Mouse (Mus musculus) thymus, postnatal 4 days (tissue): ENCODE results near the gene Rhbg.

Experiments
- DNase-seq: peaks from one replicate; pipeline ENCODE4 v3.0.0; 2021

Rhbg gene

DNA sequence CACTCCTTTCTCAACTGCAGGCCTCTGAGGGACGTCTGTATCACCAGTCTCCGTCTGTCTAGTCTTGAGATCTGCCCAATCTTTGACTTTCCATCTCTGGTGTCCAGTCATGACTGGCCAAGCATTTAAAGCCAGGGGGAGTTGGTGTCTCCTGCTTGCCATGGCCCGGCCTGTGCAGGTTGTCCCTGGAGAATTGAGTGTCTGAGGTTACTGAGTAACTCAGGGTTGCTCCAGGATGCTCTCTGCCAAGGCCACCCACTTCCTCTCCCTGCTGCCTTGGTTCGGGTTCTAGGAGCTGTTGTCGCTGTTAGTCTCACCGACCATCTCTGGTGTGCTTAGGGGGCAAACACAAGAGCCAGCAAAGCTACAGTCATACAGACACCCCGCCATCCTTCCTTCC is 1.9 kb upstream of the Rhbg start:
- DNase-seq = no peak

DNA sequence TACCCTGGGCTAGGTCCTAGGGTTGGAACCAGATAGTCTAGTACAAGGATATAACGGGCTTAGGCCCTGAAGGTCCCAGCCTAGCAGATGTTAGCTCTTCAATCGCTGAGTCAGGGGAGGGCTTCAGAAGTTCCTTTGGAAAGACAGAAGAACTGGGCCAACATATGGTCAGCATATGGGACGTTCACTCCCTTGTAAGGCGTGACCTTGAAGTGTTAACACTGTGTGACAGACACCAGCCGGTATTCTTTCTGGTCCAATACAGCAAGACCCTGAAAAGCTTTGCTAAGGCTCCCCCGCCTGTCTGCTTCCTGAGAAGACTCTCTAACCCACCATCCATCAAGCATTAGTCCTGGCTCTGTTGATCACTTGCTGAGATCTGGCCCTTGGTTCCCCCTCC is 1.4 kb upstream of the Rhbg start:
- no peak for DNase-seq

DNA sequence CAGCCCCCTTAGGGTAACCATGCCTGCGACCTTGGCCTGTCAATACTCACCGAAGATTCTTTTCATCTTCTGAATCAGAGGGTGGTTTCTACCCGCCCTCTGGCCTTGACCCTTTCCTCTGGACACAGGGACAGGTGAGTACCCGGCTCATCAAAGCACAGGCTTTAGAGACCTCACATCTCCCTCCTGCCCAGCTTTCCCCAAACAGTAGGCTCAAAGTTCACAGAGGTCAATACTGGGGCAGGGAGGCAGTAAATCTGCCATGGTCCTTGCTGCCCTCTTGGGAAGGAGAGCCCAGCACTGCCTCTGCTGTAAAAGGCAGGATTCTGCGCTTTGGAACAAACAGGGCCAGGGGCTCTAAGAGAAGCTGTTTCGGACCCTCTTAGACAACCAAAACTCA is 1.8 kb downstream of the Rhbg start:
- no peak for DNase-seq

DNA sequence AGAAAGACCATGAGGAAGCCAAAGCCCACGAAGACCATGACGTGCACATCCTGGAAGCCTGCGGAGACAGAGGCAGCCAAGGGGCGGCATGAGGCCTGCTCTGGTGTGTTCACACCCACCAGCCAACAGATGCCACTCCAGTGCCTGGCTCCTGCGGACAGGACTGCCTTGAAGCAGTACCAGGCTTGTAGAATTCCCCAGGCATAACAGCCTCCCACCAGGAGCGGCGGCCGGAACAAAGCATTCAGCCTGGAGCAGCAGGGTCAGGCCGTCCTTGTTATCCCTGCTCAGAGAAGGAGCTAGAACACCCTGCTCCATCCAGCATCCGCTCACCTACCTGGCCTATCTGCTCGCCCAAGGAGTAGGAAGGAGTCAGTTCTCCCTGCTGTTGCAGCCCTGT is 6.1 kb downstream of the Rhbg start:
- no peak for DNase-seq

DNA sequence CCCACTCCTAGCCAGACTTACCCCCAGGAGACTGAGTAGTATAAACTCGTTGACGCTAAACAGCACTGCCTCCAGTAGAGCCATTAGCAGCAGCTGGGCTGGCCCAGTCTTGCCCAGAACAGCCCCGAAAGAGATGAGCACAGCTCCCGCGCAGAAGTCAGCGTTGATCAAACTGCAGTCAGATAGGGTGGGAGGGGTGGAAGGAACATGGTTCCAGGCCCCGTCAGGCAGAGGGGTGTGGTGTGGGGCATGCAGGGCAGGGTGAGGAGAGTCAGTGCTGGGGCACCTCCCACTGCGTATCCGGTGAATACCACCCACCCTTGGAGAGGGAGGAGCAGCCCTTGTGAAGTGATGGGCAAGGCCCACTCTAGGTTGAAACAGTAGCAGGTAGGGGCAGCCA is 6.8 kb downstream of the Rhbg start:
- no peak for DNase-seq

DNA sequence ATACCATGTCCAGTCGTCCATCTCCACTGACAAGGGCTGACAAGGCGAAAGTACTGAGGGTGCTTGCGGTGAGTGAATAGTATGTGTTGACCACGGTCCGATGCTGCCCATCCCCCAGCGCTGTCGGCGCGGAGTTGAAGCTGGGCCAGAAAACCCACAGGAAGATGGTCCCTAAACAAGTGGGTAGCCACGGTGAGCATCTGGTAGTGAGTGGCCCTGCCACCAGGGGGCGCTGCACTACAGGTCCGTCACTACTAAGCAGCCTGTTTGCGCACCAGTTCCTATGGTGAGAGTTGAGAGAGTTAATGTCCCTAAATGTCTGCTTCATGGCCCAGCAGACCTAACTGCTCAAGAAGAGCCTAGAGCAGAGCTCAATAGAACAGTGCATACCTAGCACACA is 8.7 kb downstream of the Rhbg start:
- DNase-seq = peak; percentile 92

DNA sequence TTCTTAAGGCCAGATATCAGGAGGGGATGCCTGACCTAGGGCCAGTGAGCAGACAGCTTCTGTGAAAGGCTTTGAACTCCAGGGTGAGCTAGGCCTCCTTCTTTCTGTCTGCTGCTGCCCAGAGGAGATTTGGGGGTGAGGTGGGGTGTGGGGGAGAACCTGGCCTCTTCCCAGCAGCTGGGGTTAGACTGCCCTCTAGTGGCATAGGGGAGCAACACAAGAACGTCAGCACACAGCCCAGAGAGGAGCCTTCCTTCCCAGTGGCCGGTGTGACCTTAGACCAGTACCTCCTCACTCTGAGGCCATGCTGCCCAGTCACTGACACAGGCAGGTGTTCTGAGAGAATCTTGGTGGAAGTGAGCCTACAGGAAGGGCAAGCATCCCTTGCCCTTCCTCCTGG is 10.4 kb downstream of the Rhbg start:
- DNase-seq = peak; percentile 76

DNA sequence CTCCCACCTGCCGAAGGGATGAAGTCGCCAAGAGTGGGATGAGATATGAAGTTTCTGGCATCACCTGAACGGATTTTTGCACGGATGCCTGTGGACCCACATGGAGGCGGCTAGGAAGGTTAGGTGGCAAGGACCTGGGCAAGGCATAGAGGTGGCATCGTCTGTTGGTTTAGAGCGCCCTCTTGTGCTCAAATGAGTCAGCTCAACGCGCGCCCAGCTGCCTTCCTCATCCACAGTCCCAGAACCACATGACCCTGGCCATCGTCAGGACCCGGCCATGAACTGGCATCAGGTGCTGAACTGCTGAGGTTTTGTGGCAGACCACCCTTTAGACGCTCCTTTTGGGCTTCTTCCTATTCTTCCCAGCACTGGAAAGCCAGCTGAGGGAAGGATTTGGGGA is 12.0 kb downstream of the Rhbg start:
- DNase-seq = peak; percentile 84

DNA sequence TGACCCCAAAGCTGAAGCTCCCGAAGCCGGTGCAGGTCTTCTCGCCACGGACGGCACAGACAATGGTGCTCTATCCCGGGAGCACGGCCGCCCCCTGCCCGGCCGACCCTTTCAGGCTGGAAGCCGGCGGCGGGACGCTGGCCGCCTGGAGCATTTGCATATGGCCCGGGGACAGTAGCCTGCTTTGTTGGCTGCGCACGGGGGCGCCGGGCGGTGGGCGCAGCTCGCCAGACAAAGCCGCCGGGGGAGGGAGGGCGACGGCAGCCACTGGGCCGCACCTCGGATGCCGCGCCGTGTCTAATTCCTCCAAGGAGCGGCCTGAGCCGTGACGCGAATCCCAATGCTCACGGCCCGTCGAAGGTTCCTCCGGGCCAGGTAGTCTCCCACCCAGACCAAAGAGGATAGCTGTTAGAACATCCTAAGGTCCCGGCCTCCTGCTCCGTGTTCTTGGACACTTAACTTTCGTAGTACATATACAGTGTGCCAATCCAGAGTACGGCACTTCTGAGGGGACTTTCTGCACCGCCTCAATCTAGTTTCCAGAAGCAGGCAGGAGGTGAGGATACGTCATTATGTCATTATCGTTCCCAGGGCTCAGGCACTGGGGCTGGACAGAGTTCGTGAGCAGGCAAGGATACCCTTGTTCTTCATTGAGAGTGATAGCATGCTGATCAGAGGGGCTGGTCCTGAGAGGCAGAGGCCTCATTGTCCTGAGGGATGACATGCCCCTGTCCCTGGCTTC is 13.3 kb downstream of the Rhbg start:
- no peak for DNase-seq

DNA sequence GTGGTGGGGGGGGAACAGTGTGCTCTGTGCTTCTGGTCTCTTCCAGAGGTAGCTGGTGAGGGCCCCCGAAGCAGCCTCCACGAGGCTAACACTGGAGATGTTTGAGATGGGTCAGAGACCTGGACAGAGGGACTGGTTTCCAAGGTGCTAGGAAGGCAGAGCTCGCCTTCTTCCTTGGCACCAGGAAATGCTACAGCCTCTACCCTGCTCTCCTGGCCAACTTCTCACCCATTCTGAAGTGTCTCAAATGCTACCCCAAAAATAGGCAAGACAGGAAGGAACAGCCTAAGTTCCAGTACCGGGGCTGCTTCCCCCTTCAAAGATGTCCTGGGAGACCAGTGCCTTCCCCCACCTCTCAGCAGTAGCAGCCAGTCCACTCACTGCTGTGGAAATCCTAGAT is 15.1 kb downstream of the Rhbg start:
- DNase-seq = no peak

DNA sequence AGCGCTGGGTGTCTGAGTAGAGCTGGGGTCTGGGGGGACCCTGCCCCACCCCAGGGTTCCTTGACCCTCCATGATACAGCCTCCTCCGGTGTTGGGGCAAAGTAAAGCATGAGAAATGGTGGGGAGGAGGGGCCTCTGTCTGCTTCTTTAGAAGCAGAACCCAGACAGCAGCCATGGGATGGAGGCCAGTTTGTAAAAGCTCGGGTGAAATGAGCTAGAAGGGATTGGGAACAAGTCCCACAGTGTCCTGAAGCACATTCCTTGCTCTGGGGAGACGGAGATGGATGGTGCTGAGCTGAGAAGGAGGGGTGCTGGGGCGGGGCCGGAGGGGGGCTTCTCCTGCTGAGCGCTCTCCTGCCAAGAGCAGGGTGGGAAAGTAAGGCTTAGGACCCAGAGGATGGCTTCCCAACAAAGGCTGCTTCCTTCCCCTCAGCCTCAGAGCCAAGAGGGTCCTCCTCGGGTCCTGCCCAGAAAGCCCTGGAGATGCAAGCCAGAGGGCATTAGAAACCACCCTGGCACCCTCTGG is 15.6 kb downstream of the Rhbg start:
- DNase-seq = no peak

DNA sequence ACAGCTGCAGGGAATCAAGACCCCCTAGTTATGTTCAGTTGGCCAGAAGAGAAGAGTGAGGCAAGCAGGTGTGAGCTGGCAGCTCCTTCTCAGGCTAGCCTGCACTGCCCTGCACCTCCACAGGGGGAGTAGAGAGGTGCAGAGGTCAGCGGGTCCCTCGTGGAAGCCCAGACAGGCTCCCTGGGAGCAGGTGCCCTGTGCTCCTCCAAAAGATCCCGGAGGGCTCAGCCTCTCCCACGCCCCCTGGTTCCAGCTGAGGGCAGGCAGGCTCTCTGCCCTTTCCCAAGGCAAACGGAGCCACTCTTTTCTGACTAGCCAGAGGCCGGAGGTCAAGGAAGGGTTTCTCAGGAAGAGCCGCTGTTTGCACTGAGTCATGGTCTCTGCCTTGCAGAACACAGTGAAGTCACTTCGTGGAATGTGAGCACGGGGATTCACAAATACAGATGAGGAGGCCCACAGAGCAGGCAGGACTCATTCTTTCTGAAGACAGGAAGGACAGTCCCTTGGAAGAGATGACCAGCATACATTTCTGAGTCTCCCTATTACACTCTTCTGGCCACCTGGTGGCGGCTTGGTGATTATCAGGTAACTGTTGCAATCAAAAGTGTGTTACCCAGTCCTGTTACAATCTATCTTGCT is 16.8 kb downstream of the Rhbg start:
- peak; percentile 78 for DNase-seq

DNA sequence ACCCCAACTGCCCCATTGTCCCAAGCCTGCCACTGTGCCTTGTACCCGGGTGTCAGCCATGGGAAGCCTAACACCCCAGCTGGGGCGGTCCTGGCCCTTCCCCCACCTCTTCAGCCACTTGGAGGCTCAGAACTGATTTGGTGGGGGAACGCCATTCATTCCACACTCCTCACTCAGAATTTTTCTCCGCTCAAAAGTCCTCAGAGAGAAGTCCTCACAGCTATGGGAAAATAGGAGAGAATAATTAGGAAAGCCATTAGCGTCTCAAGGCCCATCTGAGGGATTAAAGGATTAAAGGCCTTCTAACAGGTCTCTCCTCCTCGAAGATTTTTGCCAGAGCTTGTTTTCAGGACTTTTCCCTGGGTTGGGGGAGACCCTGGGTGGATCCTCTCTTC is 17.4 kb downstream of the Rhbg start:
- DNase-seq = no peak

DNA sequence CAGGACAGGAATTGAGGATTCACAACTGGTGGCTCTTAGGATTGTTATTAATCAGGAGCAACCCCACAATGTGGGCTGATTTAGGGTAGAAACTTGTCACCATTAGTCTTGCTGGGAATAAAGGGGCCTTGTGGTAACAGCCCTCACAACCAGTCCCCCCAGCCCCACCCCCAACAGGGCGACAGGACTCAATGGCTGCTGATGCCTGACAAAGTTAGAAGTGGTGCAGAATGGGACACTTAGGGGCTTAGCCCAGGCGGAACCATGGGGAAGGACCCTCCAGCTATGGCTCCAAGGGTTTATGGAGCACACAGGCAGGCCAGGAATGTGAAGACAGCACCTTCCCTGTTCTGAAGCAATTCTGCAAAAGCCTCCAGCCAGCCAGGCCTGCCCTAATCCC is 18.9 kb downstream of the Rhbg start:
- no peak for DNase-seq

DNA sequence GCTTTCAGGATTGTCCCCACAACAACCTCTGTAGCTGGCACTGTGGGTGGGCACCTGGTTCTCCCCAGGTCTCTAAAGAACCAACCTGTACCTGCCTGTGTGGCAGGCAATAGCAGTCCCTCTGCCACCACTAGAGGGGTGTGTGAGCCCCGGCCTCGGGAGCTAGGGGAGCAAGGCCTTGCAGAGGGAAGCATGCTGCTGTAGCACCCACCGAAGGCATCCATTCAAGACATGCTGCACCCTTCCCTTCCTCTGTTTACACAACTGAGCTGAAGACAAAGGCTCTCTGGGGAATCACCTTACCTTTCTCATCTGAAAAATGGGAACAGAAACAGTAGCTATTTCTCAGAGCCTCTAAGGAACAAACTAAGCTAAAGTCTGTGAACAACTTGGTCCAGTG is 19.3 kb downstream of the Rhbg start:
- peak; percentile 72 for DNase-seq

DNA sequence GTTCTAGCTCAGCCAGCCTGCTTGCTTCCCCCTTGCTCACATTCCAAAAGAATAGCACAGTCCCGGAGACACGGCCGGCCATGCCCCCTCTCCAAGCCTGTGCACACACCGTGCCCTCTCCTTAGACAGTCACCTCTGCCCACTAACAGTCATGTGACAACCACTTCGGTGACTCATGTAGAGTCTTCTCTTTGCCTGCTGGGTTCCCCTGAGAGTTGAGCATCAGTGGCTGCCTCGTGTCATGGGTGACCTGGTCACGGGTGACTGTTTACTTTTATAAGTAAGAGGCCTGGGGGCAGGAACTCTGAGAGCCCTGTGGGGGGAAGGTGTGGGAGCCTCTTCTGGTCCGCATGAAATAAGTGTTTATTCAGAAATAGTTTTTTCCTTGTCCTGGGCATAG is 20.5 kb downstream of the Rhbg start:
- no peak for DNase-seq

DNA sequence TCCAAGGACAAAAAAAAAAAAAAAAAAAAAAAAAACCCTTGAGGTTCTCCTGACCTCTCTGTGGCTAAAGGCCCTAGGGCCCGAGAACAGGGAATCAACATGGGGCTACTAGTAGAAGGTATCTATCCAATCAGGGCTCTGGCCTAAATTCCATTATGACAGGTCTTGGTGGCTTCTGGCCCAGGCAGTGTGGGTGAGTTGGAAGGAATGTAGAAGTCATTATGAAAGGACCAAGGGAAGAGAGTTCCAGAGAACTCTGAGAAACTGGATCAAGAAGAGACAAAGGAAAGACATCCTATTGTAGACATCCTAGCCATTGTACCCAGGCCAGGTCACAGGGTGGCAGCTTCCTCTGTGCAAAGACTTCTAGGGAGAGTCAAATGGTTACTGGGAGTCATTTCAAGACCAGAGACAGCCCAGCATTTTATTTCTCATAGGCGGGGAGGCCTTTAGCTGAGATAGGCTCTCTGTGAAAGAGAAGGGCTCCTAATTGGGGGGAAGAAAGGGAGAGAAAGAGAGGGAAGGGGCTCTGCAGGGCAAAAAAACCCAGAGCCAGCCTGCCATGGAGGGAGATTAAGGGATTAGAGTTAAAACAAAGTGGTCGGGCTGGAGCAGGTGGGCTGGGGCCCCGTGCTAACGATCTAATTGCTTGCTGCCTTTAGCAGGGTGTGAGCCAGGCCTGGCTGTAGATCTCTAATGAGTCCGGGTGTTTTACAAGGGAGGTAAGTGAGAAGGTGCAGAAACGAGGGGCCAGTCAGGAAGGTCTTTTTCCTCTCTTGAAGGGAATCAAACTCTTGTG is 21.5 kb downstream of the Rhbg start:
- no peak for DNase-seq

DNA sequence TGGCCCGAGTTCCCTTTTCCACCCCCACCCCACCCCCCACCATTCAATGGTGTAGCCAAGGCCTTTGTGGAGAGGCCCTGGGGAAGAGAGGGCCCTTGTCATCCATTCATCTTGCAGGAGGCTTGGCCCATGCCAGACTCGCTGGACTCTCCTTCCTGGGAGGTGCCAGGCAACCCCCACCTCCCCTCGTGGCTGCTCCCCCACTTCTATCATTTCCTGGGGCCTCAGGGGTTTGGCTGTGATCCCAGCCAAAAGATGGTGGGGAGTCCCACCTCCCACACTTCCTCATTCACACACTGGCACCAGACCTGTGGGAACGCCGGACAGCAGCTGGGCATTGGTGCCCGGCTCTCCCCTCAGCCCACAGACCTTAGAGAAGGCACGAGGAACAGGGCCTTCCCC is 22.2 kb downstream of the Rhbg start:
- DNase-seq = no peak

DNA sequence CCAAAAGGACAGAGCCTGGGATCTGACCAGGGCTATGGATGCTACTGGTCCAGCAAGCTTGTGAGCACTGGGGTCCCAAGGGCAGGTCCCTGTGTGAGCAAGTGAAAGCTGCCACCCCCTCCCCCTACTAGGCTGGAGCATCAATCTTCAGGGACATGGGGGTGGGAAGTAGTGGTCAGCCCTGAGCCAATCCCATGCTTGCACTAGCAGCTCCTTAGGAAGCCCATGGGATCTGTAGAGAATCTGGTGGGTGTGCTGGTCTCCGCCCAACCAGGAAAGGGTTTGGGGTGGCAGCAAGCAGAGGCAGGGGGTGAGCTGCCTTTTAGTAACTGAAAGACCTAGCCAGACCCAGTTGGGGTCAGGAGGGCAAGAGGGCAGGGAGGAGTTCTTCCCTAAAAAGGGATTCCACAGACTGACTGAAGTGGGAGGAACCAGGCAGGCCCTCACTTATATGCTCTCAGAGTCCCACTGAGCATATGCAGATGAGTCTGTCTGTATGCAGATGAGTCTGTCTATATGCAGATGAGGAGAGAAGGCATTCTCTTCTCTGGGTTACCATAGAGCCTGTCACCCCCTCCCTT is 23.4 kb downstream of the Rhbg start:
- no peak for DNase-seq

DNA sequence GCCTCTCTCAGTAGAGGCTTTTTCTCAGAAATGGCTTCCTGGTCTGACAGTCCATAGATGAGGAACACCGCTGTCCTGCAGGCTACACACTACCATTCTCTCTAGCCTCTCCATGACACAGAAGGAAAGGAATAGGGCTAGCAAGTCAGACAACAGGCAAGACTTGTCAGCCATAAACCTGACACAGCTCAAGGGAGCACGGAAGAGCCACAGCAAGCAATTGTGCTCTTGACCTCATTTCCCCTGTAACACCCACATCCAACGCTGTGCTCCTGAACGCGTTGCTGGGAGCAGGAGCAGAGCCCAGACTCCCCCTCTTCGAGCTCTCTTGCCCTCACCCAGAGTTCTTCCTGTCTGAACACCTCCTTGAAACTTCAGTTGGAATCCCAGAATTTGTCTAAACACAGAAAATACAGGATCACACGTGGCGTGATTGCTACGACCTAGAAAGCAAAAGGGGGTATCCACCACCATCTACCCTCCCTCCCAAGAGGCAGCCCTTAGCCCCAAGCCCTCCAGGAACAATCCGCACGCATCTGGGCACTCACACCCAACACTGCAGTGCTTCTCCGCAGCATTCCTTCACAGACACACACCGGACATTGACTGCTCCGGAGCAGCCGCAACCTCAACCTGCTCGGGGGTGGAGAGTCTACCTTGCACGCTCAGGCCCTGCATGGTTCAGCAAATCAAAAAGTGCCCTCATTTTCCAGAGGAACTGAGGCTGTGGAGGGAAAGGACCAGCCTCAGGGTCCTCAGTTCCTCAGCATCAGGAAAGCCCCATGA is 24.1 kb downstream of the Rhbg start:
- no peak for DNase-seq

DNA sequence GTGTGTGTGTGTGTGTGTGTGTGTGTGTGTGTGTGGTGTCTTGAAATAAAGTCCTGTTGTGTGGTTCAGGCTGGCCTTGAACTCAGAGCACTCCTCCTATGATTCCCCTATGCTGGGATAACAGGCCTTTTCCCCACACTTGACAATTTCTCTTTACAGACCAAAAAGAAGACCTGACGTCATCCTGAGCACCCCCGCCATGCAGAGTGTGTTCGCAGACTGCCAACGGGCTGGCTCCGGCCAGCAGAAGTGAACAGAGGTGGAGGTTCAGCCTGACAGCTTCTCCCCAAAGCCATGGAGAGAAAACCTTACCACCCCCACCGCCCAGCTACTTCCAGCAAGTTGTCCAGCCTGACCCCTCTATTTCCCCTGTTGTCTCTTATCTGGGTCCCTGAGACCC is 25.0 kb downstream of the Rhbg start:
- no peak for DNase-seq

DNA sequence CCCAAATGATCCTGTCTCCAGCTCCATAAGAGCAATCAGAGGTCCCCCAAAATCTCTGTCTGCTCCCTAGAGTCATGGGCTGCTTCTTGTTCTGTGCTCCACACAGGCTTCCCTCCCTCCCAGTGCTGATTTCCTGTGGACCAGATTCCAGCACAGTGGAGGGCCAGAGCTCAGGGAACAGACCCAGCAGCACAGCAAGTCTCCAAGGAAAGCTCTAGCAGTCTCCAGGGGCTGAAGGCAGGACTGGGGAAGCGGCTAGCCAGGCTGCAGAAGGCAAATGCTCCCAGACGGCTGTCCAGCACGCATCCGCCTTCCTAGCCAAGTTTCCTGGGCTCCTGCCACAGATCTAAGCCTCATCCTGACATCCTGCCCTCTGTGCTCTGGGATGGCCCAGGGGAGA is 25.6 kb downstream of the Rhbg start:
- DNase-seq = no peak

DNA sequence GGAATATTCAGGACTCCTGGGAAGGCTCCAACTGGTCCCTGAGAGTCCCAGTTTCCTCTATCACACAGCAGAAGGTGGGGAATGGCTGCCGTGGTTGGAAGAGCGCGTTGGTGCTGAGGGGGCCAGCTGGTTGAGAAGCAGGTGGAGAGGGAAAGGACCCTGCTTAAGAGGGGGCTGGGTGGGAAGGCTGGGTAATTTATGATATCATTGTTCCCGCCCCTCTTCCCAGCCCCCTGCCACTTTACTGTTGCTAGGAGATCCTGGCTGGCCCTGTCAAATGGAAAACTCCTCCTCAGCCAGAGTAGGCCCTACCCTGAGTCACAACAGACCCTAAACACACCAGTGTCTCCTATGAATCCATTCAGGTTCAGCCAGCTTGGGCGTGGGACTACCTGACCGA is 26.5 kb downstream of the Rhbg start:
- no peak for DNase-seq
